Mouse (Mus musculus) G1E (cell line): ENCODE results near the gene Jdp2.

Experiments
- CTCF ChIP-seq: IDR thresholded peaks from 2 replicates; pipeline ENCODE4 v1.5.1; 2012; ENCODE audit warnings: low read depth, low read length, inconsistent platforms, mixed read lengths
- POLR2AphosphoS5 ChIP-seq: IDR thresholded peaks from 2 replicates; pipeline ENCODE4 v1.6.1; 2012; ENCODE audit warnings: low read depth, low read length, inconsistent platforms; ENCODE audit not compliant: insufficient replicate concordance
- TAL1 ChIP-seq: conservative IDR thresholded peaks from 2 replicates; pipeline ENCODE4 v1.6.1; 2012; ENCODE audit warnings: low read depth, low read length, inconsistent platforms, mixed read lengths

- TF ChIP-seq CTCF (no peak), TAL1 (no peak), POLR2AphosphoS5 (no peak)
Observed at GRCm38 (mm10) chr12:85592943-85593342, 5.9 kb upstream of the Jdp2 start.
